Mouse (Mus musculus): ENCODE results near the gene Gse1.

GRCm38 (mm10) chr8:120547562-120547961, 319.3 kb downstream of the Gse1 start:
- TF ChIP-seq CTCF (conservative IDR thresholded peaks at IDR 0.05; ENCODE audit: low read length): no peak
- TF ChIP-seq NANOG (IDR thresholded peaks at IDR 0.05; ENCODE audit: borderline replicate concordance, low read length): no peak

Data from E14TG2a.4 (cell line).